Mouse (Mus musculus) brain, embryonic 14.5 days (tissue): Measurements from ENCODE around the gene Ppp3ca.

Experiments used
- CTCF ChIP-seq: fragments of 200-500 bp; IDR thresholded peaks from 2 replicates; pipeline ENCODE4 v1.5.1; 2012; ENCODE audit warnings: inconsistent platforms, mild to moderate bottlenecking, moderate library complexity, borderline replicate concordance; ENCODE audit not compliant: insufficient read depth, insufficient read length; ENCODE audit errors: extremely low read depth
- POLR2A ChIP-seq: fragments of 200-500 bp; IDR thresholded peaks from 2 replicates; pipeline ENCODE4 v1.6.1; 2012; ENCODE audit warnings: mild to moderate bottlenecking, inconsistent platforms, borderline replicate concordance; ENCODE audit not compliant: poor library complexity, insufficient read depth, insufficient read length, severe bottlenecking; ENCODE audit errors: extremely low read depth

DNA sequence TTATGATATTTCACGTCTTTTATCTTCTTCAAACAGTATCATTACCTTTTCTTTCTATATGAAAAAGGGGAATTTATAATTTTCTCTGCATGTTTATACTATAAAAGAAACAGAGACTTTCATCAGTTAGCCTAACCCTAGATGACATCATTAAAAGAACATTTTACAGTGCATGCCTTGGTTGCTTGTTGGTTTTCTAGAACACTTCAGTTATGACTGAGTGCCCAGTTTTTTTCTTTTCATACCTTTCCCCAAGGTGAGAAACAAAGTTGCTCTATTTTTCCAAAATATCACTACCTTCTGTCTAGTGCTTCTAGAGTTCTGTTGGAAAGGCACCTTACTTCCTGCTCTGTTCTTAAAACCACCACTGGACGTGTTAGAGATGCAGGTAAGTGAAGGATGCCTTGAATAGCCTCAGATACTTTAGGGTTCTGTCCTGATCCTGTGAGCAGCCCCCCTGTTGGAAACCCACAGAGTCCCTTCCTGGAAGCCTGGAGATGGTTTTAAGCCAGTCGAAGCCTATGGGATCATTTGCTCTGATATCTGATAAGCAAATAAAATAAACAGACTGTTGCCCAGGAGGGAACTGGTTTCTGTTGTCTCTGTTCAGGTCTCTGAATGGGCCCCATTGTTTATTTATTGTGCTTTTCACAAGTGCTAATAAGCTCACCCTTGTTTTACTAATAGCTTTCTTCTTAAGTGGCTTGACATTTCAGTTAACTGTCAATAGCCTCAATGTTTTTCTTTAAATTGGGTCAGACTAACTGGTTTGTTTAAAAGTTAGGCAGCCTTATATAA is 37.5 kb downstream of the Ppp3ca start:
- no peak for TF ChIP-seq CTCF
- no peak for TF ChIP-seq POLR2A
